Mouse (Mus musculus) midbrain, embryonic 16.5 days (tissue): Measurements from ENCODE around the gene Tspan5. TPM values are rescaled to one million over a fixed set of nuclear protein-coding genes. Genes with fewer than 3 reads are reported as not detected.

Experiments used
- polyA plus RNA-seq: library from polyadenylated mRNA; unstranded; fragments of >200 nt; fragmentation: Nextera tagmentation; extraction: Ambion mirVana; gene quantifications from 2 replicates; pipeline ENCODE4 v1.2.1, GENCODE M21; 2015

The Tspan5 gene
- polyA plus RNA-seq, 1 experiment from 2014 or later, result 101 TPM

Other genes starting within 250 kb of the Tspan5 start
- 352 and 365 TPM in 2 replicates for gene Eif4e, start 216.0 kb upstream of the Tspan5 start, polyA plus RNA-seq